Mouse (Mus musculus) spleen, adult 2 months (tissue): ENCODE results near the gene Iqsec2.

Experiments used
- CTCF ChIP-seq: fragments of 200-500 bp; IDR thresholded peaks from 2 replicates; pipeline ENCODE4 v1.5.1; 2011; ENCODE audit warnings: mild to moderate bottlenecking, inconsistent platforms; ENCODE audit not compliant: insufficient read depth, insufficient read length, insufficient replicate concordance; ENCODE audit errors: extremely low read depth
- POLR2A ChIP-seq: fragments of 200-500 bp; IDR thresholded peaks from 2 replicates; pipeline ENCODE4 v1.6.1; 2011; ENCODE audit warnings: low read depth, low read length, inconsistent platforms

DNA sequence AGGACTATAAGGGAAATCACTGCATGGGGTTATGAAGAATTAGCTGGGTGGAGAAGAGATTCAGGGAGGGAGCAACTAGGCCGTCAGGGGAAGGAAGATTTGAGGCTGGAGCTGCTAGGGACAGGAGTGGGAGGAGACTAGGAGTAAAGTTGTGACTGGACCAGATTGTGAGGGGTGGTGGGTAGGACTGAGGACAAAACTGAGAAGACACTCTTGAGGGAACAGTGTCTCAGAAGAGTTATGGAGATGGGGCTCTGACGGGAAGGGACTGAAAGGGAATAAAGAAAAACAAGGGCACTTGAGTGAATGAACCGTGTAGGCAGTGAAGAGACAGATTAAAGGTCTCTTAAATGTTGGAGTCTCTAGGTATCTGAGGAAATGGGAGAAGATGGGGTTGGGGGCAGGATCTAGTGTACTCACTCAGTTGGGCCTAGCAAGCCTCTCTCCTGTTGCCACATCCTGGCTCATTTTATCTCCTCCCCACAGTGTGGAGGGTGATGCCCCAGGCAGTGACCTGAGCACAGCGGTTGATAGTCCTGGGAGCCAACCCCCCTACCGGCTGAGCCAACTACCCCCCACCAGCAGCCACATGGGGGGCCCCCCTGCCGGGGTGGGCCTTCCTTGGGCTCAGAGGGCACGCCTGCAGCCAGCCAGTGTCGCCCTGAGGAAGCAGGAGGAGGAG is 58.5 kb downstream of the Iqsec2 start:
- no peak for TF ChIP-seq POLR2A
- no peak for TF ChIP-seq CTCF
